Mouse (Mus musculus): ENCODE results near the gene Slc13a3. TPM values are rescaled to one million over a fixed set of nuclear protein-coding genes. Genes with fewer than 3 reads are reported as not detected.

Gene Slc13a3
- polyA plus RNA-seq, 1 experiment from 2014 or later: 0.90 TPM

DNA sequence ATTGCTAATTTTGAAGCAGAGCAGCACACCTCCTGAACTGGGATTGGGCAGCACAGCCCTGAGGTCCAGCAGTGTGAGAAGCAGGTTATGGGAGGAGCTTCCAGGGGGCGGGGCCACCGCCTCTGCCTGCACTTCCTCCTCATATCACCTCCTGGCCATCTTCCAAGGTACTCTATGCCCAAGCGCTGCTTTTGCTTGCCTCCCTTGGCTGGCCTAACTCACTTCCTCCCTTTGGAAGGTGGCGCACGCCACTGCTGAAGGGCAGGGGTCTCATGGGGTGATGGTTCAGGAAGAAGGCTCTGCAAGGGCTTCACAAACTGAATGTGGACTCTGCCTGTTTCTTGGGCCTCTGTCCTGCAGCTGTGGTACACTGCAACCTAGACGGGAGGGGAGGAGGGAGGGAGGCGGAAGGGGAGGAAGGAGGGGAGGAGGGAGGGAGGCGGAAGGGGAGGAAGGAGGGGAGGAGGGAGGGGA, 105.9 kb downstream of the Slc13a3 start:
- H3K4me1 ChIP-seq (ENCODE audit: insufficient read depth, low read depth, low read length): peaks cover 8% of the 10 kb centered on the region; the same call in 1 of the 2 replicates
- H3K9ac ChIP-seq (replicated peaks; ENCODE audit: low read depth): no peak overlapping the region
- H3K9me3 ChIP-seq (ENCODE audit: low read length): no peaks in the 10 kb centered on the region
- H3K4me2 ChIP-seq (replicated peaks; ENCODE audit: low read depth, low read length): peak overlapping the region; percentile 14; the same call in 1 of the 2 replicates
- no peak for TF ChIP-seq EP300 (IDR thresholded peaks at IDR 0.05)
- no peak for TF ChIP-seq CTCF (IDR thresholded peaks at IDR 0.05)
- DNase-seq (ENCODE audit: low spot score) (peak; percentile 91), ATAC-seq (peak; percentile 84)
- no peak overlapping the region for H3K27ac ChIP-seq (ENCODE audit: low read length)
- no peaks in the 10 kb centered on the region for H3K36me3 ChIP-seq (ENCODE audit: insufficient read depth, low read length)
- H3K4me3 ChIP-seq (ENCODE audit: low read depth, low read length): no peak overlapping the region
- 0 out of 2 replicates have a peak, but pooled peaks cover 3% of the 10 kb centered on the region for H3K27me3 ChIP-seq (replicated peaks; ENCODE audit: insufficient read depth, low read length)
- 7% methylated on average over 5 of the region's 8 CpGs for WGBS

- Histone ChIP-seq H3K27me3 (replicated peaks; ENCODE audit: insufficient read depth, low read length) (0 out of 2 replicates have a peak, but pooled peaks cover 3% of the 10 kb centered on the region), H3K9me3 (ENCODE audit: low read length) (no peaks in the 10 kb centered on the region), H3K9ac (replicated peaks; ENCODE audit: low read depth) (no peak overlapping the region), H3K27ac (ENCODE audit: low read length) (no peak overlapping the region), H3K36me3 (ENCODE audit: insufficient read depth, low read length) (no peaks in the 10 kb centered on the region), H3K4me2 (replicated peaks; ENCODE audit: low read depth, low read length) (no peak overlapping the region), H3K4me1 (ENCODE audit: insufficient read depth, low read depth, low read length) (peaks cover 8% of the 10 kb centered on the region; the same call in 1 of the 2 replicates), H3K4me3 (ENCODE audit: low read depth, low read length) (no peak overlapping the region)
- TF ChIP-seq CTCF (IDR thresholded peaks at IDR 0.05): peak; percentile 91
- TF ChIP-seq EP300 (IDR thresholded peaks at IDR 0.05): no peak
- DNase-seq (ENCODE audit: low spot score) (peak; percentile 57), ATAC-seq (0 out of 2 replicates have a peak, but pooled peaks have one; percentile 42)
- 13% methylated on average over 21 of the region's 21 CpGs for WGBS
Measured at GRCm38 (mm10) chr2:165364334-165365091, 108.5 kb downstream of the Slc13a3 start.

DNA sequence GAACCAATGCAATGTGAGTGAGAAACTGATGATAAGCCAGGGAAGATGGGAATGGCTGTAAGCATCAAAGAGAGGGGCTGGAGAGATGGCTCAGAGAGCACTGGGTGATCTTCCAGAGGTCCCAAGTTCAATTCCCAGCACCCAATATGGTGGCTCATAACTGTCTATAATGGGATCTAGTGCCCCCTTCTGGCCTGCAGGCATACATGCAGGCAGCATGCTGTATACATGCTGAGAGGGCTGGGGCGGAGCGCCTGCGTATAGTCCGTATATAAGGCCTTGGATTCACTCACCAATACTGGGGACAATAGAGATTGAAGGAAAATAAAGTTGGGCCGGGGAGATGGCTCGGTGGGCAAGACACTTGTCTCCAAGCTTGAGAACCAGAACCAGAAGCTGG, 109.7 kb downstream of the Slc13a3 start:
- TF ChIP-seq EP300 (IDR thresholded peaks at IDR 0.05) (no peak), CTCF (IDR thresholded peaks at IDR 0.05) (no peak; the same call in 1 of the 2 replicates)
- Histone ChIP-seq H3K36me3 (ENCODE audit: insufficient read depth, low read length) (no peaks in the 10 kb centered on the region), H3K9me3 (ENCODE audit: low read length) (no peaks in the 10 kb centered on the region), H3K4me3 (ENCODE audit: low read depth, low read length) (no peak overlapping the region), H3K27ac (ENCODE audit: low read length) (no peak overlapping the region), H3K4me2 (replicated peaks; ENCODE audit: low read depth, low read length) (no peak overlapping the region), H3K4me1 (ENCODE audit: insufficient read depth, low read depth, low read length) (peaks cover 8% of the 10 kb centered on the region; the same call in 1 of the 2 replicates), H3K9ac (replicated peaks; ENCODE audit: low read depth) (no peak overlapping the region), H3K27me3 (replicated peaks; ENCODE audit: insufficient read depth, low read length) (no peaks in the 10 kb centered on the region)
- ATAC-seq: no peak
- DNase-seq (ENCODE audit: low spot score): no peak
- 83% methylated on average over 6 of the region's 6 CpGs for WGBS

GRCm38 (mm10) chr2:165360861-165361260, 112.2 kb downstream of the Slc13a3 start:
- H3K27ac ChIP-seq (ENCODE audit: low read length): no peak overlapping the region
- H3K9me3 ChIP-seq (ENCODE audit: low read length): no peaks in the 10 kb centered on the region
- no peak overlapping the region for H3K9ac ChIP-seq (replicated peaks; ENCODE audit: low read depth)
- no peaks in the 10 kb centered on the region for H3K36me3 ChIP-seq (ENCODE audit: insufficient read depth, low read length)
- H3K27me3 ChIP-seq (replicated peaks; ENCODE audit: insufficient read depth, low read length): no peaks in the 10 kb centered on the region
- DNase-seq (ENCODE audit: low spot score): peak; percentile 84
- ATAC-seq: peak; percentile 56
- TF ChIP-seq CTCF (IDR thresholded peaks at IDR 0.05) (peak; percentile 92), EP300 (IDR thresholded peaks at IDR 0.05) (no peak)
- no peak overlapping the region for H3K4me3 ChIP-seq (ENCODE audit: low read depth, low read length)
- 0% methylated on average over 1 of the region's 1 CpGs for WGBS
- no peak overlapping the region for H3K4me2 ChIP-seq (replicated peaks; ENCODE audit: low read depth, low read length)
- H3K4me1 ChIP-seq (ENCODE audit: insufficient read depth, low read depth, low read length): no peaks in the 10 kb centered on the region

Other genes starting within 250 kb of the Slc13a3 start
- gene Cdh22, start 238.4 kb downstream of the Slc13a3 start, polyA plus RNA-seq (2015; fragmentation: Nextera tagmentation; extraction: Ambion mirVana): 1.0 and 1.8 TPM in 2 replicates
- 42.8 and 44.1 TPM in 2 replicates for gene Slc35c2, start 185.4 kb downstream of the Slc13a3 start, polyA plus RNA-seq (2015; fragmentation: Nextera tagmentation; extraction: Ambion mirVana)
- 61.1 and 66.4 TPM in 2 replicates for gene Elmo2, start 146.8 kb downstream of the Slc13a3 start, polyA plus RNA-seq (2015; fragmentation: Nextera tagmentation; extraction: Ambion mirVana)
- 1.2 and 2.0 TPM in 2 replicates for gene Zfp663, start 104.5 kb downstream of the Slc13a3 start, polyA plus RNA-seq (2015; fragmentation: Nextera tagmentation; extraction: Ambion mirVana)
- gene Zfp334, start 85.0 kb downstream of the Slc13a3 start, polyA plus RNA-seq (2015; fragmentation: Nextera tagmentation; extraction: Ambion mirVana): 2.5 and 2.6 TPM in 2 replicates
- 0.15 and 0.20 TPM in 2 replicates for gene Ocstamp, start 72.8 kb downstream of the Slc13a3 start, polyA plus RNA-seq (2015; fragmentation: Nextera tagmentation; extraction: Ambion mirVana)
- gene Trp53rka, start 20.1 kb upstream of the Slc13a3 start, polyA plus RNA-seq (2015; fragmentation: Nextera tagmentation; extraction: Ambion mirVana): 21.5 and 22.5 TPM in 2 replicates
- 6.7 and 6.9 TPM in 2 replicates for gene Slc2a10, start 30.6 kb upstream of the Slc13a3 start, polyA plus RNA-seq (2015; fragmentation: Nextera tagmentation; extraction: Ambion mirVana)
- gene Eya2, start 121.8 kb upstream of the Slc13a3 start, polyA plus RNA-seq (2015; fragmentation: Nextera tagmentation; extraction: Ambion mirVana): 25.7 and 27.8 TPM in 2 replicates

All from lung, postnatal 0 days (tissue).